Mouse (Mus musculus) hindbrain, postnatal 0 days (tissue): ENCODE measurements around the gene Tssk3. TPM values are rescaled to one million over a fixed set of nuclear protein-coding genes. Genes with fewer than 3 reads are reported as not detected.

ENCODE experiments used
- ATAC-seq: fragments of 200-750 bp; cut with Nextera tagmentation; 2 replicates; pipeline ENCODE4 v1.8.0; 2017; ENCODE audit warnings: mild to moderate bottlenecking, moderate TSS enrichment, moderate library complexity
- DNase-seq: peaks from one replicate; pipeline ENCODE4 v3.0.0-alpha.2; 2015; ENCODE audit warnings: low spot score
- H3K27ac ChIP-seq: fragments of 300-500 bp; sonication (generic); 2 replicates; pipeline ENCODE4 v1.5.1; 2014; ENCODE audit warnings: mild to moderate bottlenecking
- H3K27me3 ChIP-seq: fragments of 300-500 bp; sonication (generic); 2 replicates; pipeline ENCODE4 v1.6.1; 2014; ENCODE audit warnings: low read length, mixed read lengths; ENCODE audit not compliant: insufficient read depth
- H3K36me3 ChIP-seq: fragments of 300-500 bp; sonication (generic); 2 replicates; pipeline ENCODE4 v1.6.1; 2014; ENCODE audit warnings: low read length, mixed read lengths; ENCODE audit not compliant: insufficient read depth
- H3K4me1 ChIP-seq: fragments of 300-500 bp; sonication (generic); 2 replicates; pipeline ENCODE4 v1.6.1; 2014; ENCODE audit warnings: antibody characterized with exemption, low read length, mixed read lengths; ENCODE audit not compliant: insufficient read depth
- H3K4me2 ChIP-seq: fragments of 300-500 bp; sonication (generic); 2 replicates; pipeline ENCODE4 v1.6.1; 2014; ENCODE audit warnings: low read depth, mild to moderate bottlenecking, low read length, moderate library complexity, mixed read lengths
- H3K4me3 ChIP-seq: fragments of 300-500 bp; sonication (generic); 2 replicates; pipeline ENCODE4 v1.5.1; 2014; ENCODE audit warnings: low read length
- H3K9ac ChIP-seq: fragments of 300-500 bp; sonication (generic); replicated peaks from 2 replicates; pipeline ENCODE4 v1.6.1; 2014; ENCODE audit warnings: mild to moderate bottlenecking, low read length, moderate library complexity, mixed read lengths
- H3K9me3 ChIP-seq: fragments of 300-500 bp; sonication (generic); 2 replicates; pipeline ENCODE4 v1.6.1; 2016; ENCODE audit warnings: low read length, mixed read lengths
- CTCF ChIP-seq: IDR thresholded peaks from 2 replicates; pipeline ENCODE4 v1.5.1; 2016; ENCODE audit warnings: antibody characterized with exemption, control low read depth, low read depth
- WGBS: fragments of 180-500 bp; shearing (Covaris S2); extraction: QIAGEN DNeasy Blood & Tissue Kit; methylation state at CpG from one replicate; pipeline ENCODE4 v1.1.7; 2014; 5-methylcytosine and 5-hydroxymethylcytosine counted together
- polyA plus RNA-seq: library from polyadenylated mRNA; unstranded; fragments of >200 nt; fragmentation: Nextera tagmentation; extraction: Ambion mirVana; gene quantifications from 2 replicates; pipeline ENCODE4 v1.2.1, GENCODE M21; 2015
- total RNA-seq: library from RNA; depleted of rRNA; stranded (reverse); fragments of >200 nt; gene quantifications from 2 replicates; pipeline ENCODE4 v1.2.3, GENCODE M21; 2014

Tssk3 gene
- total and polyA plus RNA-seq, 2 experiments from 2014 or later: 1.3 TPM; not detected in 1

DNA sequence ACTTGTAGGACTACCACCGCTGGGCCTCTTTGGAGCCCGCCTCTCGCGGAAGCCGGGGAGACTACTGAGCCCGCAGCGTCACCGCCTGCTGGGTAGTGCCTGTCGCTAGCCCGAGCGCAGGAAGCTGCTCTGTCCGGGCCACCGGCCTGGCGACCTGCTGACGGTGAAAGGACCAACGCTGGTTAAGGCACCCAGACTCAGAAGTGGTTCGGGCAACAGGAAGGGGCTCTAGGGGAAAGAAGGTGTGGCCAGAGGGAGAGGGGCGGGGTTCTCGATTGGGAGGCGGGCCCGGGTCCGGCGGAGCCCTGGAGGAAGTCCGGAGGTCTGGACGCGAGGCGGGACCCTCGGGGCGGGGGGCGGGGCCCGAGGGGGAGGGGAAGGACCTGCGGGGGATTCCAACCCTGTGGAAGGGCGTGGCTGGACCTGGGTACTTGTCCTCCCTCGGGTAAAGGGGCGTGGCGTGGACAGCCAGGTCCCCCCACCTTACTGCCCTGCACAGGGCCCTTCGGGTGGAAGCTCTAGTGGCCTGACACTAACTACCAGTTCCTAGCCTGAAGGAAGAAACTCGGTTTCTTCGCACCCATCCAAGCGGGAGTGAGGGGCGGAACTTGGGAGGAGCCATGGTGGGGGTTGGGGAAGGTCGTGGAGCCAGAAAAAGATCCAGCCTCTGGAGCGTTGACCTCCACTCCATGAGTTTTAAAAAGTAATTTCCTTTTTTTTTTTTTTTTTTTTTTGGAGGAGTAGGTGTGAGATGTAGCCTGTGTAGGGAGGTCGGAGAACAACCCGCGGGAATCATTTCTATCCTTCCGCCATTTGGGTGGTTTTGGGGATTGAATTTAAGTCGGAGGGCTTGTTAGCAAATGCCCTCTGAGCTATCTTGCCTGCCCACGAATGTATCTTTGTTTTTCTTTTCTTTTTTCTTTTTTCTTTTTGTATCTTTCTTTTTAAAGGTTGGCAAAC lies 10.1 kb upstream of the Tssk3 start:
- 2% methylated on average over 42 of the region's 49 CpGs for WGBS
- Histone ChIP-seq H3K4me1 (peaks cover 11% of the 10 kb centered on the region; the same call in 1 of the 2 replicates), H3K4me3 (peak overlapping the region; percentile 46), H3K27ac (peak overlapping the region; percentile 79), H3K9me3 (no peaks in the 10 kb centered on the region), H3K9ac (peak overlapping the region; percentile 57), H3K27me3 (no peaks in the 10 kb centered on the region), H3K4me2 (peak overlapping the region; percentile 82), H3K36me3 (no peaks in the 10 kb centered on the region)
- peak; percentile 79 for DNase-seq
- peak; percentile 83 for ATAC-seq
- TF ChIP-seq CTCF: peak; percentile 8; the same call in 1 of the 2 replicates

DNA sequence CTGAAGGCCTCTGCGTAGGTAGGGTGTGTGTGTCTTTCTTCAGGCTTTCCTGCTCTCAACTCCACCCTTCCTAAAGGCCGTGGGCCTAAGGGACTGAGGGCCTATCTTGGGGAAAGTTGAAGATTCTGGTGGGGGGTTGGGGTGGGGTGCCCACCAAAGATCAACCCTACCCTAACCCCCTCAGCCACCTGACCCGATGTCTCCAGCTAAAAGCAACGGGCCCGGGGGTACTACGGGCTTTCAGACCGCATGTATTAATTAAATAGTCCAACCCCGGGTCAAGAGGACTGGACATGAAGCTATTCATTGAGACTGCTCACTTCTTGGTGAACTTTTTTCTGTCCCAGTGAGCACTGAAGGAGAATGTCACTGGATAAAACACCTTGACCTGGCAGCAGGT lies 9.2 kb upstream of the Tssk3 start:
- Histone ChIP-seq H3K4me3 (peak overlapping the region; percentile 46; the same call in 1 of the 2 replicates), H3K9ac (no peak overlapping the region), H3K36me3 (no peaks in the 10 kb centered on the region), H3K9me3 (no peaks in the 10 kb centered on the region), H3K4me2 (peak overlapping the region; percentile 82), H3K27me3 (no peaks in the 10 kb centered on the region), H3K27ac (peak overlapping the region; percentile 79), H3K4me1 (peaks cover 13% of the 10 kb centered on the region; the same call in 1 of the 2 replicates)
- TF ChIP-seq CTCF: no peak
- DNase-seq (no peak), ATAC-seq (no peak)
- 76% methylated on average over 8 of the region's 8 CpGs for WGBS

DNA sequence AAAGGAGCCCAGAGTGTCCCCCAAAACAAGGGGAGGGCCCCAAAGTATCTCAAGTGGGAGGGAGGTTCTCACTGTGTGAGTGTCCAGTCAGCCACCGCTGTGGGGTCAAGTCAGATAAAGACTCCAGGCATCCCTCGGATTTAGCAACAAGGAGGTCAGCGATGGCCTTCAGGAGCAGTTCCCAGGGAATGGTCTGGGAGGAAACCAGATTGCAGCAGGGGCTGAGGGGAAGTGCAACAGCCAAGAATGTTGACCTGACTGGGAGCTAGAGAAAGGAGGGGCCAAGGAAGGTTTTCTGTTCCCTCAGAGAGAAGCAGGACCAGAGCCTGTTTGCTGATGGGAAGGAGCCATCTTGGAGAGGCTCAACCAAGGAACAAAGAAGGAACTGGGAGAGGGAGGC lies 8.1 kb upstream of the Tssk3 start:
- no peak for ATAC-seq

DNA sequence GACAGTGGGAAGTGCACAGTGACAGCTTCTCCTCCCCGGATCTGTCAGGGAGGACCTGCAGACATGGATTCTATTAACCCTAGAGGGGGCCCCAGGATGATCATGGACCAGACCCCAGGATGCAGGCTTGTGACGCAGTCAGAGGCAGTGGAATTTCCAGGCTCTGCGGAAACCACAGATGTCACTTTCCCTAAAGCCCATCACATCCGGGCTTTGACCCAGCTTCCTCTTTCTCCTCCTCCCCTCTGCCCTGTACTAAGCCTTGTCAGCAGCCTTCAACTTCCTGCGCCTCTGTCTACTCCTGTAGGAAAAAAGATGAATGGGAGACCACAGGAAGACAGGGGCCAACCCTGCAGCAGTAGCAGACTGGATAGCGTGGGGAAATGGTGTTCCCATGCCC lies 5.8 kb upstream of the Tssk3 start:
- DNase-seq (no peak), ATAC-seq (no peak)
- peak overlapping the region; percentile 34 for H3K4me2 ChIP-seq
- H3K9me3 ChIP-seq: no peaks in the 10 kb centered on the region
- no peaks in the 10 kb centered on the region for H3K36me3 ChIP-seq
- peaks cover 13% of the 10 kb centered on the region; the same call in 1 of the 2 replicates for H3K4me1 ChIP-seq
- no peak for TF ChIP-seq CTCF
- H3K27me3 ChIP-seq: no peaks in the 10 kb centered on the region
- H3K9ac ChIP-seq: peak overlapping the region; percentile 40
- peak overlapping the region; percentile 82 for H3K27ac ChIP-seq
- no peak overlapping the region for H3K4me3 ChIP-seq
- WGBS: 15% methylated on average over 6 of the region's 6 CpGs

More for the DNA sequence above, 8.1 kb upstream of the Tssk3 start:
- Histone ChIP-seq H3K4me3 (no peak overlapping the region), H3K4me1 (peaks cover 13% of the 10 kb centered on the region; the same call in 1 of the 2 replicates), H3K9ac (no peak overlapping the region), H3K27ac (no peak overlapping the region), H3K9me3 (no peaks in the 10 kb centered on the region), H3K36me3 (no peaks in the 10 kb centered on the region), H3K4me2 (no peak overlapping the region), H3K27me3 (no peaks in the 10 kb centered on the region)
- 67% methylated on average over 3 of the region's 3 CpGs for WGBS
- TF ChIP-seq CTCF: no peak
- DNase-seq: no peak

DNA sequence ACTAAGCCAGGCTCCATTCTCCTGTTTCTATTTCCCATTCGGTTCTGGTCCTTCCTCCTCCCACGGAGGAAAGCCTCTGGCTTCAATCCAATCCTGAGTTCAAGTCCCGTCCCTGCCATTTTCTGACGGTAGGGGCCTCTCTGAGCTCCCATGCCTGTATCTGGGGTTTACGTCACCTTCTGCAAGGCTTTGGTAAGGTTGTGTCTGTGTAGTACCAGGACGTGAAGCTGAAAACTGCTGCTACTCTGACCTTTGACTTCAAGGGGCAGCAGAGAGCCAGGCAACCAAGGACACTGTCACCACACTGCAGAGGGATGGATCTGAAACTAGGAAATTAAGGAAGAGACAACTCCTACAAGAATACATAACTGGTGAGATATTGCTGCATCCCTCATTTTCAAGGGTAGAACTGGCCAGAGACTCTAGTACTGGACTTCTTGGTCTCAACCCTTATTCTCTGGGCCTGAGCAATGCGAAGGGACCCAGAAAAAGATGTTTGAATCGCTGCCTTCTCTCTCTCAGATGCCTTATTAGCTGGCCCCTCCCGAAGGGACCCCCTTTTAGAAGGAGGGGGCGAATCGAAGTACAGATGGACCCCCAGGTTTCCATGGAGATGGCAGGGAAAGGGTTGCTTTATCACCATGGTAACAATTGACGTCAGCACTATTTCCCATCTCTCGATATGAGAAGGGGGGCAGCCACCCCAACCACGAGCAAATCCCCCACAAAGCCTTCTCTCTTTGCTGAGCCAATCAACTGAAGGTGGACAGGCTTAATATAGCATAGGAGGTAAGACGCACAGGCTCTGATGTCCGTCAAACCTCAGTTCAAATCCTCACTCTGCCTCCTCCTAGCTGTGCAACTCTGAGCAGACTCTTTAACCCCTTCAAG lies 5.1 kb upstream of the Tssk3 start:
- 13% methylated on average over 16 of the region's 16 CpGs for WGBS

DNA sequence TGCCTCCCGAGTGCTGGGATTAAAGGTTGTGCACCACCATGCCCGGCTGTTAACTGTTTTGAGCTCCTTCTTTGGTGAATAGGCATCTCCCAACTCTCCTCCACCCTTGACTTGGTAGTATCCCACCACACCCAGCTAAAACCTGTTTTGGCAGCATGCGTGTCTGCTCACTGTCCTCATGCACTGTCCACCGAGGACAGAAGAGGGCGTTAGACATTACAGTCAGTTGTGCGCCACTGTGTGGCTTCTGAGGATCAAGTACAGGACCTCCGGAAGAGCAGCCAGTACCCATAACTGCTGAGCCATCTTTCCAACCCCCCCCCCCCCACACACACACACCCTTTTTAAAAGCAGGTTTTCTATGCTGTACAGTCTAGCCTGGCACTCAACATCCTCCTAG lies 3.9 kb upstream of the Tssk3 start:
- H3K9ac ChIP-seq: no peak overlapping the region
- WGBS: 64% methylated on average over 6 of the region's 7 CpGs
- no peak for ATAC-seq
- no peaks in the 10 kb centered on the region for H3K9me3 ChIP-seq
- TF ChIP-seq CTCF: peak; percentile 45
- peaks cover 19% of the 10 kb centered on the region for H3K4me1 ChIP-seq
- H3K27ac ChIP-seq: no peak overlapping the region
- H3K36me3 ChIP-seq: no peaks in the 10 kb centered on the region
- no peak overlapping the region for H3K4me2 ChIP-seq
- H3K27me3 ChIP-seq: no peaks in the 10 kb centered on the region
- DNase-seq: no peak
- no peak overlapping the region for H3K4me3 ChIP-seq

More for the DNA sequence above, 5.1 kb upstream of the Tssk3 start:
- Histone ChIP-seq H3K4me3 (no peak overlapping the region), H3K9me3 (no peaks in the 10 kb centered on the region), H3K27ac (peak overlapping the region; percentile 82), H3K27me3 (no peaks in the 10 kb centered on the region), H3K4me2 (peak overlapping the region; percentile 34), H3K9ac (peak overlapping the region; percentile 40; the same call in 1 of the 2 replicates), H3K4me1 (peaks cover 19% of the 10 kb centered on the region), H3K36me3 (no peaks in the 10 kb centered on the region)
- DNase-seq: peak; percentile 91
- peak; percentile 71 for ATAC-seq
- TF ChIP-seq CTCF: peak; percentile 48; the same call in 1 of the 2 replicates
